Mouse (Mus musculus) gastrocnemius, adult 8-10 months (tissue): ENCODE data around the gene Rab34. TPM values are rescaled to one million over a fixed set of nuclear protein-coding genes. Genes with fewer than 3 reads are reported as not detected.

Experiments
- DNase-seq, 2 experiments: peaks; one replicate each; pipeline ENCODE4 v3.0.0; 2022; ENCODE audit warnings: low spot score in 2 of 2
- microRNA-seq: library from miRNA; unstranded; fragments of <30 nt; microRNA quantifications from one replicate; pipeline ENCODE4 v1.2.0, GENCODE M21; 2022
- total RNA-seq, 4 experiments: library from RNA; stranded (reverse); gene quantifications; 2 replicates each; pipeline ENCODE4 v1.2.4; 2022

Rab34 gene
- total RNA-seq, 4 experiments from 2014 or later: 1.6 to 5.5 (median 3.4) TPM

DNA sequence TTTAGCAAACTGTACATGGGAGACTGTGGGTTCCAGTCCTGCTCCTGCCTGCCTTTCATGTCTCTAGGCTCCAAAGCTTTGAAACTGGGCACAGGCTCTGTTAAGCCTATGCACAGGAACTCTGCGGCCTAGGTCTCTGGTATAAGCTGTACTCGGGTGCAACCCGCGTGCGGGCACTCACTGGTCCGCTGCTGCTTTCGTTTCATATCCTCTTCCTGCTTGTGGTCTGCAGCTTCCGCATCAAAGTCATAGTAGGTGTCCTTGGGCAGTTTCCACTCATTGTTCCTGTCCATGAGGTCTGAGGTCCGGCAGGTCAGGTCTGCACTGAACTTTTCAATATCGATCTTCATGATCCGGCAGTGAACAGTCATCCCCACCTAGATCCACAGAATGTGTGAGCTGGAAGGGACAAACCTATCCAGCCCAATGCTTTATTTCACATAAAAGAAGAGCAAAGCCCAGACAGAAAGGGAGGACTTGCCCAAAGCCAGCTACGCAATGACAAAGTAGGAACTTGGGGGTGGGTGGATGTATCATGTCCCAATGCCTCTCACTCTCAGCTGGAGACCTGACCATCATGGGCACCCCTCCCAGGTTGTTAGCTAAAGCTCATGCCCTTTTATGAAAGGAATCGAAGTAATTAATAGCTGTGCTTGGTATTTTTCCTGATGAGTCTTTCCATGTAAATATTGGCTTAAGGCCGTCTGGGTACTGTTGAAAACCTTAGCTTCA is 25.0 kb downstream of the Rab34 start:
- no peak for DNase-seq

DNA sequence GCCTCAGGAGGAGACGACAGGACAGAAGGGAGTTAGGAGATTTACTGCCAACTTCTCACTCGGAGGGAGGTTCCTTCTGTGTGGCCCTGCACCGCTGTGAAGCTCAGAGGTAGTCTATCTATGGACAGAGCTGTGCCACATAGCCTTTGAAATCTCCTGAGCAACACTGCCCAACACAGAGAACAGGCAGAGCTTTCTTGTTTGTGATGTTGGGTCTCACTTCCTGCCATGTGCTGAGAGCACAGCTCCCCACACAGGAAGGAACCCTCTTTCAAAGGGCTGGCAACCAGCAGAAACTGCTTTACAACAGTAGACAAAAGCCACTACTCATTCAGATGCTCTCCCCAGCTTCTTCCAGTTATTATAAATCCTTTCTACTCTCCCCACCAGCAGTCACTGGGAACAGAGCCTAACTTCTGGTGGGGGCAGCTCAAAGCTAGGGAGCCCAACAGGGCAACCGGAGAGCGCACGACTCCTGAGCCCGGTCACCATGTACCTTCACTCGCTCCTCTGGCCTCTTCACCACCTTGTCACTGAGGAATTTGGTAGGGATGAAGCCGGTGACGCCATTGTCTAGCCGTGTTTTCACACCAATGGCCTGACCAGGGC is 27.6 kb downstream of the Rab34 start:
- DNase-seq: no peak

DNA sequence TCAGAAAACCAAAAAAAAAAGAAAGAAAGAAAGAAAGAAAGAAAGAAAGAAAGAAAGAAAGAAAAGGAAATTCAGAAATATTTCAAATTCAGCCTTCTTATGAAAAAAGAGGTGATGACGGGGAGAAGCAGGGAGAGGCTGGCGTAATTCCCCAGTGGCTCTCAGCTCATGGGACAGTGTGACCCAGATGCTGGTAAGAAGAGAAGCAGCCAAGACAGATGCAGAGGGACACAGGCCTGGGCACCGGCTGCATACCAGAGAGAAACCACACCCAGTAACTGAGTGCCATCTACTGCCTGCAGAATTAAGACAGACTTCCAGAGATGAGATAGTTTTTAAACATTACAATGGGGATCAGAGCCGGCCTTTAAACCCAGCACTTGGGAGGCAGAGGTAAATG is 35.4 kb downstream of the Rab34 start:
- DNase-seq: peak; percentile 31 to 49

DNA sequence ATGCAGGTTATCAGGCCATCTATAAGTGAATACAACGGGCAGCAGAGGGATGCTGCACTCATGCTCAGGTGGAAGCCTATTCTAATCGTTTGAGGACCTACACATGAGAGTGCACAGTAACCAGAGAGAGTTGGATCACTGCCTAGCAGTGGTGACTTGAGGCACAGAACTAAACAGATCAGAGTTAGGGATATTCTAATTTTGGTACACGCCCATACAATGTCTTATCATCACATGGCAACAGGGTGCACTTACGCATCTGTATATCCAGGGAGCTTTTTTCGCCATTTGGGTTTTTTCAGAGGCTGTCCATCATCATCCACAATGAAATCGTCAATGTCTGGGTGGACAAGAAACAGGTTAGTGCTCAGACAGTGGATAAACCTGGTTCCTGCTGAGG is 43.3 kb downstream of the Rab34 start:
- DNase-seq: no peak

DNA sequence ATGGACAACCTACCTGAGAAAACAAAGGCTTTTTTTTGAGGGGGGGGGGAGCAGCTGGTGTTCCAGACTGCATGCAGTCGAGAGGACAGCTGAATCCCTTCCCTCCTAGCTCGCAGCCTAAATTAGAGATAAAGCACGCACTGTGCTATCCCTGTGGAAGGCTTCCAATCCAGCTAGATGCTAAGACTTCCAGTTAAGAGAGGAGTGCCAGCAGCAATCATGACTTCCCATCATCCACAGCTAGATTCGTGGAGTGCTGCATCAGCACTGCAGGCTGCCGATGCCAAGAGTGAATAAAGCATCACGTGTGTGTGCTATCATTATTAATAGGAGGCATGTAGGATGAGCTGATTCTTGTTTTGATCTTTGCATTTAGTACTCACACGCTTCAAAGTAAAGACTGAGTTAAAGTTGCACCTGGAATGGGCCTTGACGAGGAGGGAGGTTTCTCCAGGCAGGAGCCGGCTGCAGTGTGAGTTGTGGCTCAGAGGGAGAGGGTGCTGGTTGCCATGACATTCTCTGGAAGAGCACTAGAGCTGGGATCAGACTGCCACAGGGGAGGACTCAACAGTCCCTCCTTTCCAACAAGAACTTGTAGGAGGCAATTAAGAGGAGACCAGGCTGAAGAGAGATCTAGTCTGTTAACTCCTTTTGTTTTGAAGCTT is 52.1 kb downstream of the Rab34 start:
- DNase-seq: no peak

Small RNA genes within 50 kb of the gene (microRNA-seq; reads per million reads assigned to microRNA genes)
- gene Mir7653: not detected

Other genes starting within 250 kb of the Rab34 start
- 10 to 100 TPM; 13.1 to 15.1 (median 13.8) TPM for gene Phf12, start 205.7 kb upstream of the Rab34 start, total RNA-seq
- under 1 TPM; 0.63 to 0.99 (median 0.79) TPM for gene Dhrs13, start 156.2 kb upstream of the Rab34 start, total RNA-seq
- gene Flot2, start 150.5 kb upstream of the Rab34 start, total RNA-seq: 10 to 100 TPM; 43.7 to 49.7 (median 48.6) TPM
- gene Eral1, start 108.0 kb upstream of the Rab34 start, total RNA-seq: 10 to 100 TPM; 20.5 to 22.9 (median 22.6) TPM
- gene Fam222b, start 93.8 kb upstream of the Rab34 start, total RNA-seq: 1 to 10 TPM; 5.6 to 7.8 (median 7.3) TPM
- gene Traf4, start 22.8 kb upstream of the Rab34 start, total RNA-seq: 1 to 10 TPM; 2.9 to 3.5 (median 3.2) TPM
- under 1 TPM; 0.19 to 0.73 (median 0.50) TPM for gene Nek8, start 11.8 kb upstream of the Rab34 start, total RNA-seq
- 1 to 10 TPM in 1 of 4 experiments, under 1 TPM in 3; 0.56 to 1.7 (median 0.64) TPM for gene Tlcd1, start 11.7 kb upstream of the Rab34 start, total RNA-seq
- gene Rpl23a, start 4.8 kb upstream of the Rab34 start, total RNA-seq: 100 to 1,000 TPM; 671 to 835 (median 744) TPM
- gene Proca1, start 5.0 kb downstream of the Rab34 start, total RNA-seq: under 1 TPM; 0.34 to 0.88 (median 0.52) TPM
- gene Sdf2, start 57.3 kb downstream of the Rab34 start, total RNA-seq: 10 to 100 TPM; 46.6 to 51.5 (median 47.2) TPM
- gene Supt6, start 57.6 kb downstream of the Rab34 start, total RNA-seq: 10 to 100 TPM; 27.8 to 33.0 (median 31.7) TPM
- gene 2610507B11Rik, start 73.3 kb downstream of the Rab34 start, total RNA-seq: 100 to 1,000 TPM; 211 to 289 (median 233) TPM
- under 1 TPM; 0.13 to 0.49 (median 0.16) TPM for gene BC030499, start 102.4 kb downstream of the Rab34 start, total RNA-seq
- 1 to 10 TPM; 2.2 to 2.8 (median 2.6) TPM for gene Spag5, start 113.1 kb downstream of the Rab34 start, total RNA-seq
- 1 to 10 TPM; 1.5 to 2.2 (median 1.7) TPM for gene Aldoc, start 134.5 kb downstream of the Rab34 start, total RNA-seq
- 10 to 100 TPM; 19.1 to 25.1 (median 21.3) TPM for gene Pigs, start 140.0 kb downstream of the Rab34 start, total RNA-seq
- 10 to 100 TPM in 1 of 4 experiments, 1 to 10 TPM in 3; 5.3 to 14.9 (median 8.4) TPM for gene Unc119, start 155.1 kb downstream of the Rab34 start, total RNA-seq
- not detected for gene Foxn1, start 198.1 kb downstream of the Rab34 start, total RNA-seq
- gene Slc13a2, start 233.8 kb downstream of the Rab34 start, total RNA-seq: not detected